Mouse (Mus musculus): ENCODE measurements around the gene Pank1. TPM values are rescaled to one million over a fixed set of nuclear protein-coding genes. Genes with fewer than 3 reads are reported as not detected.

Gene Pank1
- total and polyA plus RNA-seq, 3 experiments, result 4.7 to 83.6 (median 64.5) TPM

- DNase-seq, result peak; percentile 58
These were observed 1.9 kb upstream of the Pank1 start for GRCm38 (mm10) chr19:34881160-34881559.

- peak; percentile 21 for DNase-seq
These were observed 369 bp upstream of the Pank1 start for GRCm38 (mm10) chr19:34879624-34880023.

- peak; percentile 95 for DNase-seq
These were observed 1.2 kb downstream of the Pank1 start for GRCm38 (mm10) chr19:34877898-34878602.

- no peak for DNase-seq
These were observed 2.6 kb downstream of the Pank1 start for GRCm38 (mm10) chr19:34876676-34877075.

- no peak for DNase-seq
These were observed 9.9 kb downstream of the Pank1 start for GRCm38 (mm10) chr19:34869375-34869774.

GRCm38 (mm10) chr19:34868093-34868741 lies 11.0 kb downstream of the Pank1 start:
- DNase-seq, result no peak

GRCm38 (mm10) chr19:34863737-34864136 lies 15.5 kb downstream of the Pank1 start:
- DNase-seq, result no peak

- DNase-seq, result peak; percentile 54
These were observed 23.1 kb downstream of the Pank1 start for GRCm38 (mm10) chr19:34856021-34856651.

- no peak for DNase-seq
These were observed 28.1 kb downstream of the Pank1 start for GRCm38 (mm10) chr19:34851161-34851560.

- peak; percentile 42 for DNase-seq
These were observed 29.8 kb downstream of the Pank1 start for GRCm38 (mm10) chr19:34849426-34849825.

- DNase-seq, result no peak
These were observed 31.1 kb downstream of the Pank1 start for GRCm38 (mm10) chr19:34848164-34848563.

GRCm38 (mm10) chr19:34847103-34847502 lies 32.2 kb downstream of the Pank1 start:
- no peak for DNase-seq

- no peak for DNase-seq
These were observed 32.7 kb downstream of the Pank1 start for GRCm38 (mm10) chr19:34846508-34847038.

GRCm38 (mm10) chr19:34846005-34846404 lies 33.2 kb downstream of the Pank1 start:
- DNase-seq, result no peak

GRCm38 (mm10) chr19:34845331-34845730 lies 33.9 kb downstream of the Pank1 start:
- DNase-seq, result no peak

- DNase-seq, result no peak
These were observed 34.5 kb downstream of the Pank1 start for GRCm38 (mm10) chr19:34844760-34845159.

GRCm38 (mm10) chr19:34844047-34844446 lies 35.2 kb downstream of the Pank1 start:
- DNase-seq, result no peak

GRCm38 (mm10) chr19:34841719-34842506 lies 37.3 kb downstream of the Pank1 start:
- no peak for DNase-seq

- no peak for DNase-seq
These were observed 40.6 kb downstream of the Pank1 start for GRCm38 (mm10) chr19:34838624-34839023.

- no peak for DNase-seq
These were observed 47.6 kb downstream of the Pank1 start for GRCm38 (mm10) chr19:34831702-34832101.

- no peak for DNase-seq
These were observed 51.2 kb downstream of the Pank1 start for GRCm38 (mm10) chr19:34827916-34828635.
